Mouse (Mus musculus) bone marrow macrophage, adult 2 months (primary cell): Measurements from ENCODE around the gene Cs.

Source experiments
- CTCF ChIP-seq: IDR thresholded peaks from 2 replicates; pipeline ENCODE4 v1.5.1; 2012; ENCODE audit warnings: low read depth, mild to moderate bottlenecking, low read length, moderate library complexity
- POLR2A ChIP-seq: IDR thresholded peaks from 2 replicates; pipeline ENCODE4 v1.6.1; 2012; ENCODE audit warnings: mild to moderate bottlenecking, low read depth, low read length, borderline replicate concordance

GRCm38 (mm10) chr10:128315578-128315977 lies 22.0 kb upstream of the Cs start:
- TF ChIP-seq CTCF (no peak), POLR2A (no peak)
